Mouse (Mus musculus): ENCODE measurements at regions not wholly inside any gene's neighbourhood (a gene's known extent, or its start where the extent isn't known, plus 50 kb on each side); places are given as distances from the start of the nearest gene placed in this dataset.

DNA sequence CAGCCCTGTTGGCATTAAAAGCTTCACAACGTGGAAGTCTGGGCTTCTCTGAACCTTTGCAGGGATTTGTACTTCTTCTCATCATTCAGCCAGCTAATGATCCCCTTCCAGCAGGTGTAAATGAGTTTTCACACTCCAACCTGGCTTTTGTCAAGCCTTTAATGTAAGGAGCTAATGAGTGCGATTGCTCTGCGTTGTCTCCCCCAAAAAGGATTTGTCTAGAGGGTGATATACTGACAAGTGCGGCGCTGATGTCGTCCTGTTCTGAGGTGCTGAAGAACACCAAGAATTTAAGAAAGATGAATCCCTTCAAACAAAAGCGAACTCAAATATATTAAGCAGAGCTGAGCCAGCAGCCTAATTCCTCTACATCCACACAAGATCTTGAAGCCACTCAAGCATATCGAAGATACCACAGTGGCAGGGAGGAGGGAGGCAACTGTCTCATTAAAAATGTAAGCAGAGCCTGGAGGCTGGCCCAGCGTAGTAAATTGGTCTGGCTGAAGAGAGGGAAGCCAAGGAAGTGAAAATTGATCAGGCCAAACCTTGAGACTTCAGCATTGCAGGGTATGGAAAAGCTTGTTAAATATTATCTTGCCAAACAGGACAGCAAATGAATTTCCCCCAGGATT is 368.9 kb upstream of the Tom1l1 start:
- DNase-seq (ENCODE audit: low read depth, low spot score) = no peak
- no peak overlapping the region for H3K27ac ChIP-seq (ENCODE audit: control insufficient read depth, low read depth, low read length)
- TF ChIP-seq CHD1 (IDR thresholded peaks at IDR 0.05; ENCODE audit: low read depth, low read length) = no peak
- H3K4me3 ChIP-seq (ENCODE audit: control insufficient read depth in 1 of 2, insufficient read depth in 1 of 2, low read depth in 2 of 2, low read length in 2 of 2) = no peak overlapping the region
- H3K36me3 ChIP-seq (ENCODE audit: control insufficient read depth in 1 of 2, insufficient read depth in 2 of 2, low read length in 2 of 2) = no peaks in the 10 kb centered on the region
- no peak overlapping the region for H3K9ac ChIP-seq (ENCODE audit: control insufficient read depth, low read depth, low read length, poor library complexity, severe bottlenecking)
- H3K27me3 ChIP-seq (ENCODE audit: control insufficient read depth in 1 of 2, insufficient read depth in 2 of 2, low read length in 2 of 2) = no peaks in the 10 kb centered on the region
- no peaks in the 10 kb centered on the region for H3K9me3 ChIP-seq (replicated peaks; ENCODE audit: insufficient read depth, low read length)
- no peaks in the 10 kb centered on the region for H3K79me2 ChIP-seq (ENCODE audit: control insufficient read depth, insufficient read depth, low read length, poor library complexity)
- no peaks in the 10 kb centered on the region for H3K4me1 ChIP-seq (ENCODE audit: control insufficient read depth in 1 of 2, insufficient read depth in 2 of 2, low read length in 2 of 2)

DNA sequence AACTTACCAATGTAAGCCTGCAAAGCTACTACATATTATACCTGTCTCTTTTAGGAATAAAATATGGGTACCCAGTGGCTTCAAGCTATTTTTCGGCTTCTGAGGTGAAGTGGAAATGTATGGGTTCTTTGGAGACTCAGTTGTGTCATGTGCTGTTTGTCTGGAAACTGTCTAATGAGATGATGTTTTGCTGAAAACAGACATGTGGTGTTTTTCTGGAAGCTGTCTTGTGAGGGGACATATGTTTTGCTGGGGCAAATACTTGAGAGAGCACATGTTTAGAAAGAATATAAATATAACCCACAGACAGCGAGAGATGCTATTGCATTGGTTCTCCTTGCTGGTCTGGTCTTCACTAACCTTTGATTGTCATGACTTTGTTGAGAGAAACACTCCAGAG is 365.2 kb upstream of the Tom1l1 start:
- DNase-seq (ENCODE audit: low read depth, low spot score) = no peak
- Histone ChIP-seq H3K9me3 (replicated peaks; ENCODE audit: insufficient read depth, low read length) (no peaks in the 10 kb centered on the region), H3K9ac (ENCODE audit: control insufficient read depth, low read depth, low read length, poor library complexity, severe bottlenecking) (no peak overlapping the region)

DNA sequence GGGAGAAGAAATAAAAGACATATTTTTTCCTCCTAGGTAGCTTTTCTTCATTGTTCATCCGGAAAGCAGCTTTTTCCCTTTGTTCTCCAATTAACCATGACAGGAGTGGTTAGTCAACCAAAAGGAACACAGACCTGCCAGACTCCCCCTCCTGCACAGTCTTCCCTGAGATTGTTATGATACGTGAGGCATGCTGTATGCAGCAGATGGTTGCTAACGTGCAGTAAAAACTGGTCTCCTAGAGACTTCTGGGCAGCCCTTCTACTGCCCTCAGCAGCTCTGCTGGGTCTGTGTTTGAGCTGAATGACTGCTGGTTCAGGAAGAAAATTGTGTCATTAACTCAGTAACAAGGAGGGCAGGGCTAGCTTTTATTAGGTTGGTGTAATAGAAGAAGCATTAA is 363.5 kb upstream of the Tom1l1 start:
- Histone ChIP-seq H3K4me3 (ENCODE audit: control insufficient read depth in 1 of 2, insufficient read depth in 1 of 2, low read depth in 2 of 2, low read length in 2 of 2) (no peak overlapping the region), H3K9me3 (replicated peaks; ENCODE audit: insufficient read depth, low read length) (no peaks in the 10 kb centered on the region)

More for the DNA sequence above, 365.2 kb upstream of the Tom1l1 start:
- Histone ChIP-seq H3K4me1 (ENCODE audit: control insufficient read depth in 1 of 2, insufficient read depth in 2 of 2, low read length in 2 of 2) (no peaks in the 10 kb centered on the region), H3K27me3 (ENCODE audit: control insufficient read depth in 1 of 2, insufficient read depth in 2 of 2, low read length in 2 of 2) (no peaks in the 10 kb centered on the region), H3K79me2 (ENCODE audit: control insufficient read depth, insufficient read depth, low read length, poor library complexity) (no peaks in the 10 kb centered on the region), H3K4me3 (ENCODE audit: control insufficient read depth in 1 of 2, insufficient read depth in 1 of 2, low read depth in 2 of 2, low read length in 2 of 2) (no peak overlapping the region), H3K27ac (ENCODE audit: control insufficient read depth, low read depth, low read length) (no peak overlapping the region), H3K36me3 (ENCODE audit: control insufficient read depth in 1 of 2, insufficient read depth in 2 of 2, low read length in 2 of 2) (no peaks in the 10 kb centered on the region)
- TF ChIP-seq KAT2A (conservative IDR thresholded peaks at IDR 0.05; ENCODE audit: low read depth, low read length) (no peak), POLR2AphosphoS5 (IDR thresholded peaks at IDR 0.05; ENCODE audit: borderline replicate concordance, low read depth, low read length) (no peak), SMC3 (IDR thresholded peaks at IDR 0.05; ENCODE audit: low read depth, low read length) (no peak), ZC3H11A (IDR thresholded peaks at IDR 0.05; ENCODE audit: low read depth, low read length) (no peak), GATA1 (IDR thresholded peaks at IDR 0.05; ENCODE audit: low read depth, low read length) (no peak), MAX (IDR thresholded peaks at IDR 0.05; ENCODE audit: low read length) (no peak), NRF1 (IDR thresholded peaks at IDR 0.05; ENCODE audit: insufficient read depth, low read depth, low read length, poor library complexity, severe bottlenecking) (no peak), MAFK (IDR thresholded peaks at IDR 0.05; ENCODE audit: borderline replicate concordance, low read depth, low read length) (no peak), MEF2A (IDR thresholded peaks at IDR 0.05; ENCODE audit: extremely low read depth, insufficient replicate concordance, low read depth, low read length, poor library complexity, severe bottlenecking) (no peak), ZNF384 (IDR thresholded peaks at IDR 0.05; ENCODE audit: low read depth, low read length) (no peak), JUND (IDR thresholded peaks at IDR 0.05; ENCODE audit: low read depth, low read length) (no peak), ETS1 (IDR thresholded peaks at IDR 0.05; ENCODE audit: low read depth, low read length) (no peak), MAZ (IDR thresholded peaks at IDR 0.05; ENCODE audit: low read depth, low read length) (no peak), TAL1 (IDR thresholded peaks at IDR 0.05; ENCODE audit: low read length) (no peak), SIN3A (IDR thresholded peaks at IDR 0.05; ENCODE audit: low read length) (no peak), CHD2 (IDR thresholded peaks at IDR 0.05; ENCODE audit: low read length) (no peak), RCOR1 (IDR thresholded peaks at IDR 0.05; ENCODE audit: low read depth, low read length) (no peak)

More for the DNA sequence above, 363.5 kb upstream of the Tom1l1 start:
- no peaks in the 10 kb centered on the region for H3K36me3 ChIP-seq (ENCODE audit: control insufficient read depth in 1 of 2, insufficient read depth in 2 of 2, low read length in 2 of 2)
- no peaks in the 10 kb centered on the region for H3K79me2 ChIP-seq (ENCODE audit: control insufficient read depth, insufficient read depth, low read length, poor library complexity)
- no peak for DNase-seq (ENCODE audit: low read depth, low spot score)
- no peaks in the 10 kb centered on the region for H3K27me3 ChIP-seq (ENCODE audit: control insufficient read depth in 1 of 2, insufficient read depth in 2 of 2, low read length in 2 of 2)
- no peaks in the 10 kb centered on the region for H3K4me1 ChIP-seq (ENCODE audit: control insufficient read depth in 1 of 2, insufficient read depth in 2 of 2, low read length in 2 of 2)
- H3K9ac ChIP-seq (ENCODE audit: control insufficient read depth, low read depth, low read length, poor library complexity, severe bottlenecking) = no peak overlapping the region
- no peak for TF ChIP-seq MYC (IDR thresholded peaks at IDR 0.05; ENCODE audit: low read depth, low read length)
- TF ChIP-seq MAZ (IDR thresholded peaks at IDR 0.05; ENCODE audit: low read depth, low read length) = no peak
- no peak for TF ChIP-seq TBP (IDR thresholded peaks at IDR 0.05; ENCODE audit: low read depth, low read length)
- no peak for TF ChIP-seq NELFE (IDR thresholded peaks at IDR 0.05; ENCODE audit: low read depth, low read length)
- TF ChIP-seq POLR2AphosphoS5 (IDR thresholded peaks at IDR 0.05; ENCODE audit: borderline replicate concordance, low read depth, low read length) = no peak
- TF ChIP-seq TCF12 (IDR thresholded peaks at IDR 0.05; ENCODE audit: low read depth, low read length) = no peak
- TF ChIP-seq GATA1 (IDR thresholded peaks at IDR 0.05; ENCODE audit: low read depth, low read length) = no peak
- no peak for TF ChIP-seq JUND (IDR thresholded peaks at IDR 0.05; ENCODE audit: low read depth, low read length)
- no peak for TF ChIP-seq E2F4 (IDR thresholded peaks at IDR 0.05; ENCODE audit: borderline replicate concordance, low read depth, low read length)
- TF ChIP-seq TAL1 (IDR thresholded peaks at IDR 0.05; ENCODE audit: low read length) = no peak
- no peak overlapping the region for H3K27ac ChIP-seq (ENCODE audit: control insufficient read depth, low read depth, low read length)
